Mouse (Mus musculus) kidney, embryonic 15.5 days (tissue): Measurements from ENCODE around the gene H2al1b. TPM values are rescaled to one million over a fixed set of nuclear protein-coding genes. Genes with fewer than 3 reads are reported as not detected.

Experiments used
- polyA plus RNA-seq: library from polyadenylated mRNA; unstranded; fragments of >200 nt; fragmentation: Nextera tagmentation; extraction: Ambion mirVana; gene quantifications from 2 replicates; pipeline ENCODE4 v1.2.1, GENCODE M21; 2015

The H2al1b gene
- polyA plus RNA-seq, 1 experiment from 2014 or later = not detected

Other genes with a start within 250 kb of the H2al1b start
- gene H2al1a, start 3.2 kb upstream of the H2al1b start, polyA plus RNA-seq = not detected in 2 replicates
- gene H2al1c, start 3.2 kb downstream of the H2al1b start, polyA plus RNA-seq = not detected in 2 replicates
- gene H2al1d, start 6.4 kb downstream of the H2al1b start, polyA plus RNA-seq = not detected in 2 replicates
- not detected in 2 replicates for gene H2al1e, start 9.5 kb downstream of the H2al1b start, polyA plus RNA-seq
- not detected in 2 replicates for gene H2al1f, start 12.7 kb downstream of the H2al1b start, polyA plus RNA-seq
- not detected in 2 replicates for gene H2al1g, start 15.8 kb downstream of the H2al1b start, polyA plus RNA-seq
- gene H2al1h, start 19.1 kb downstream of the H2al1b start, polyA plus RNA-seq = not detected in 2 replicates
- not detected in 2 replicates for gene H2al1i, start 22.2 kb downstream of the H2al1b start, polyA plus RNA-seq
- gene H2al1j, start 25.4 kb downstream of the H2al1b start, polyA plus RNA-seq = not detected in 2 replicates